Mouse (Mus musculus) stomach, embryonic 14.5 days (tissue): ENCODE results near the gene Tmem181a. TPM values are rescaled to one million over a fixed set of nuclear protein-coding genes. Genes with fewer than 3 reads are reported as not detected.
"Not testable (repeated sequence)": the region's sequence is repeated elsewhere in the genome, so short reads cannot be mapped to it uniquely, and the experiment has no call there.

ENCODE experiments used
- ATAC-seq: fragments of 200-750 bp; cut with Nextera tagmentation; 2 replicates; pipeline ENCODE4 v1.8.0; 2017; ENCODE audit warnings: low read depth, moderate TSS enrichment; ENCODE audit not compliant: insufficient number of reproducible peaks, insufficient read depth, low FRiP score
- H3K27ac ChIP-seq: fragments of 300-500 bp; sonication (generic); 2 replicates; pipeline ENCODE4 v1.5.1; 2014; ENCODE audit warnings: mild to moderate bottlenecking, low read length, moderate library complexity, mixed read lengths
- H3K27me3 ChIP-seq: fragments of 300-500 bp; sonication (generic); 2 replicates; pipeline ENCODE4 v1.6.1; 2014; ENCODE audit warnings: low read length, control low read depth, mixed read lengths; ENCODE audit not compliant: control insufficient read depth, insufficient read depth
- H3K36me3 ChIP-seq: fragments of 300-500 bp; sonication (generic); 2 replicates; pipeline ENCODE4 v1.6.1; 2014; ENCODE audit warnings: mild to moderate bottlenecking, control low read depth, low read length, moderate library complexity, mixed read lengths; ENCODE audit not compliant: control insufficient read depth, insufficient read depth
- H3K4me1 ChIP-seq: fragments of 300-500 bp; sonication (generic); 2 replicates; pipeline ENCODE4 v1.6.1; 2014; ENCODE audit warnings: low read length, control low read depth, mixed read lengths; ENCODE audit not compliant: control insufficient read depth, insufficient read depth
- H3K4me2 ChIP-seq: fragments of 300-500 bp; sonication (generic); replicated peaks from 2 replicates; pipeline ENCODE4 v1.6.1; 2014; ENCODE audit warnings: low read depth, low read length, control low read depth
- H3K4me3 ChIP-seq: fragments of 300-500 bp; sonication (generic); 2 replicates; pipeline ENCODE4 v1.5.1; 2014; ENCODE audit warnings: low read depth, low read length, control low read depth
- H3K9ac ChIP-seq: fragments of 300-500 bp; sonication (generic); replicated peaks from 2 replicates; pipeline ENCODE4 v1.6.1; 2014; ENCODE audit warnings: low read depth, mild to moderate bottlenecking, control low read depth, low read length, moderate library complexity, mixed read lengths
- H3K9me3 ChIP-seq: fragments of 300-500 bp; sonication (generic); 2 replicates; pipeline ENCODE4 v1.6.1; 2016; ENCODE audit warnings: low read depth, low read length, control low read depth; ENCODE audit not compliant: control insufficient read depth
- WGBS: fragments of 180-500 bp; shearing (Covaris S2); extraction: QIAGEN DNeasy Blood & Tissue Kit; methylation state at CpG from one replicate; pipeline ENCODE4 v1.1.7; 2014; 5-methylcytosine and 5-hydroxymethylcytosine counted together
- polyA plus RNA-seq: library from polyadenylated mRNA; unstranded; fragments of >200 nt; fragmentation: Nextera tagmentation; extraction: Ambion mirVana; gene quantifications from 2 replicates; pipeline ENCODE4 v1.2.1, GENCODE M21; 2014

The Tmem181a gene
- polyA plus RNA-seq, 1 experiment from 2014 or later: 26.5 TPM

DNA sequence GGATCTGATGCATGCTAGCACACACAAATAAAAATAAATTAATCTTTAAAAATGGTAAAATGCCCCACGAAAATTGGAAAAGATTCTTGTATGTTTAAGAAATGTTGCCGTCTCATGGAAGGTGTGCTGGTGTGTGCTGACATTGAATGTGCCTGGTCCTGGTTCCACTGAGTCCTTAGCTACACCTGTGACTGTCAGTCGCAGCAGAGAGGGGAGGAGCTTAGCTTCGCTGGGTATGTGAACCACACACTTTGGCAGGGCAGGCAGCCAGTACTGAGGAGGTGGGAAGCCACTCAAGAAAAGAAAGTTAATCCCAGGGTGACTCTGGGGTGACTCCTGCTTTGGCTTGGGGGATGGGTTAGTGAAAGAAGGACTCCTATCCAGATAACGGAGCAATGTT, 37.2 kb downstream of the Tmem181a start:
- H3K4me1 ChIP-seq, ATAC-seq, H3K4me2 ChIP-seq, H3K4me3 ChIP-seq, H3K27me3 ChIP-seq, H3K27ac ChIP-seq, H3K9ac ChIP-seq, H3K36me3 ChIP-seq, H3K9me3 ChIP-seq: not testable (repeated sequence)
- WGBS: no CpG with 5 or more reads among the region's 5 CpGs

DNA sequence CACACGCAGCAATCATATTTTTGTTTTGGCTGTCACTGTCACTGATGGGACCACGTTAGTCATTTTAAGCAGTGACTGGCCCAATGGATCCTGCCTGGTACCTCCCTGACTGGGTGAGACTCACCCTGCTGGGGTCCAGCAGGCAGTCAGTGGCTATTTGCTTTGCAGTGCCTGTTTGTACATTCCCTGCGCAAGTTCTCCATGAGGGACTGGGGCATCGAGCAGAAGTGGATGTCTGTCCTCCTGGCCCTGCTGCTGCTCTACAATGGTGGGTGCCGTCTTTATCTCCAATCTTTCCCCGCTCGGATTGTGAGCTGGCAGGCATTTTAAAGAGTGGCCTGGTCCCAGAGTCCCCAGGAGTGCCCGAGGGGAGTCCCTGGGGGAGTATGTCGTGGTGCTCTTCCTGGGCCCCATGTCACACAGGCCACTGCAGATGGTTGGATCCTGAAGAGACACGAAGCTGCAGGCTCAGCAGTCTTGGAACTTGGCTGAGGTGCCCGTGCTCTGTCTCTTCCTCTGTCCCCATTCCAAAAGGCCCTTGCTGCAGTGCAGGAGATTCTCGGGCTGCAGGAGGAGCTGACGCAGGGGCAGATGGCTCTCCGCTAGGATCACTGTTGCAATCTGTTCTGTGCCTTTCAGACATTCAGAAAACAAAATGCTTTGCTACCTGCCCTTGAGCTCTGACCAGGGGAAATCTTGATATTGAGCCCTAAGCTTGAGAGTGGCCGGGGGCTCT, 40.6 kb downstream of the Tmem181a start:
- not testable (repeated sequence) for H3K9me3 ChIP-seq, H3K27me3 ChIP-seq, H3K9ac ChIP-seq, H3K36me3 ChIP-seq, ATAC-seq, H3K4me1 ChIP-seq, H3K4me3 ChIP-seq, H3K27ac ChIP-seq, H3K4me2 ChIP-seq
- WGBS: 92% methylated on average over 9 of the region's 15 CpGs

DNA sequence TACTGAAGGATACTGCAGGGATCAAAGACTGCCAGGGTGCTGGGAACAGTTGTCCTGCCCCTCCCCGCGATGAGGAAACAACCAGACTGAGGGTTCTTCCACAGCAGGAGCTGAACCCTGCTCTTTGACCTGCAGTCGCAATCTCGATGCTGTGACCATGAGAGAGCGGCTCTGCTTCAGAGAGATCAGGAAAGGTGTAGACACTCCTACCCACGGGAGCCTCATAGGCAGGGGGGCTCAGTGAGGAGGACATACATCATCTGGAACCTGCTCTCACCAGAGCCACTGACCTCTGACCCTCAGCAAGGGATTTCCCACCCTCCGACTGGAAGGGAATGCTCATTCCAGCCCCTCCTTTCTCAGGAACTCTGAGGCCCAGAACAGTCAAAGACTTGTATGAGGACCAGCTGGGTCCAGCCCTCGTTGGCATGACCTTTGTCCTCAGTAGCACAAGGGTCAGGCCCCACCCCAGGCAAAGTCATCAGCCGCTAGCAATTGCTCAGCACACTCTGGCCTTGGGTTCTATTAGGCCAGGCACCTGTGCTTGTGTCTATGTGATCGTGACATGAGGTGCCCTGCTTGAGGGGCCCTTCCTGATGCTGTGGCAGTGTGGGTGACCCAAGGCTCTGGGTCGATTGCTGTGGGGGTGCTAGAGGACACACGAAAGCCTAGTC, 43.7 kb downstream of the Tmem181a start:
- not testable (repeated sequence) for H3K36me3 ChIP-seq, H3K4me3 ChIP-seq, H3K27ac ChIP-seq, H3K4me2 ChIP-seq, H3K27me3 ChIP-seq, H3K9me3 ChIP-seq, H3K4me1 ChIP-seq, H3K9ac ChIP-seq
- 0 out of 2 replicates have a peak, but pooled peaks have one; percentile 24 for ATAC-seq
- 49% methylated on average over 6 of the region's 12 CpGs for WGBS

DNA sequence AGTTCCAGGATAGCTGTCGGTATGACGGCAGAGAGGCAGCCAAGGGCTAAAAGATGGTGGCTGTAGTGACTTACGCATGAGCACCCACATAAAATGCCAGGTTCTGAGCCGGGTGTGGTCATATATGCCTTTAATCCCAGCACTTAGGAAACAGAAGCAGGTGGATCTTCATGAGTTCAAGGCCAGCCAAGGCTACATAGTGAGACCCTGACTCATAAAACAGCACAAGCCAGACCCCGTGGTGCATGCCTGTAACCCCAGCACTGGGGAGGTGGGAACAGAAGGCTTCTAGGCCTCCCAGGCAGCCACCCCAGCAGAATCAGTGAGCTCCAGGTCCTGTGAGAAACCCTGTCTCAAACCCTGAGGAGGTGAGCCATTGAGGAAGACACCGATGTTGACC, 48.2 kb downstream of the Tmem181a start:
- not testable (repeated sequence) for H3K27ac ChIP-seq, H3K4me2 ChIP-seq, H3K9me3 ChIP-seq, ATAC-seq, H3K27me3 ChIP-seq, H3K9ac ChIP-seq, H3K4me1 ChIP-seq, H3K36me3 ChIP-seq, H3K4me3 ChIP-seq
- WGBS: 95% methylated on average over 5 of the region's 6 CpGs

DNA sequence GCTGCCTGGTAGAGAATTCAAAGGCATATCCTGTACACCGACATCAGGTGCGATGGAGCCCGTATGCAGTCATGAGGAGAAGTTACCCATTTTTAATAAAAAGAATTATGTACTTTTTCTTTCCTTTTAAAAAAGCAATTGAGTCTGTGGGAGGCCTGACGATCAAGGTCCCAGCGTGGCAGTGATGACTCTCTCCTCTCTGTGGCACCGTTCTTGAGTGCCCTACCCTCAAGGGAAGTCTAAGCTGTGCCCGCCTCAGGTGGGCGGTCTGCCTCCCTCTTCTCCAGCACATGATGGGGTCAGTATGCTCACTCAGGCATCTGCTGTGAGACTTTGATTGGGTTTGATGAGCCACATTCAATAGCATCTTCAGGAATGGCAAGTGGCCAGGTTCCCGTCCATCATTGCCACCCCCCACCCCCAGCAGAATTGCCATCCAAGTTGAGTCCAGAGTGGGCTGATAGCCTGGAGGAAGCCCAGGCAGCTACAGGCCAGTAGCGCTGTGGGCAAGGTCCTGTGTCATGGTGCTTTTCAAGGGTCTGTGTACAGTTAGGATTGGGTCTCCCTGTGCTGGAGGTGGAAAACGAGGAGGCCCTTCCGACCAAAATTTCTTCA, 49.1 kb downstream of the Tmem181a start:
- H3K9ac ChIP-seq, H3K9me3 ChIP-seq, H3K27me3 ChIP-seq, H3K27ac ChIP-seq, H3K4me3 ChIP-seq, ATAC-seq, H3K4me2 ChIP-seq, H3K36me3 ChIP-seq, H3K4me1 ChIP-seq: not testable (repeated sequence)
- 92% methylated on average over 12 of the region's 12 CpGs for WGBS

DNA sequence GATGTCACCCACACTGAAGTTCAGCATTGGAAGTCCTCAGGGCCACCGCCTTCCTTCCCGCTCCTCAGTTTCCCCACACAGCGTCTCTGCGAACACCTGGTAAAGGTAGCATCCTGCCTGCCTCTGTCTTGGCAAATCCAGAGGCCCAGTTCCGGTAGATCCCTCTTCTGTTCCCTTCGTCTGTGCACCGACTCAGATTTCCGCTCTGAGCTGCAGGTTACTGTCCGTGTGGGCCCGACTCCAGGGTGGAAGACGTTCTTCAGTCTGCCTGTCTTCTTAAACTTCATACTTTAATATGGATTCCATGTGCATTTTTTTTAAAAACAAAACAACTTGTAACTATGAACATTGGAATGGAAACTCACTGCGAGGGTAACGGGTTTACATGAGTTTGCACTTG, 49.8 kb downstream of the Tmem181a start:
- H3K4me3 ChIP-seq, H3K36me3 ChIP-seq, H3K9me3 ChIP-seq, H3K9ac ChIP-seq, ATAC-seq, H3K4me2 ChIP-seq, H3K27ac ChIP-seq, H3K27me3 ChIP-seq, H3K4me1 ChIP-seq: not testable (repeated sequence)
- 92% methylated on average over 9 of the region's 13 CpGs for WGBS

DNA sequence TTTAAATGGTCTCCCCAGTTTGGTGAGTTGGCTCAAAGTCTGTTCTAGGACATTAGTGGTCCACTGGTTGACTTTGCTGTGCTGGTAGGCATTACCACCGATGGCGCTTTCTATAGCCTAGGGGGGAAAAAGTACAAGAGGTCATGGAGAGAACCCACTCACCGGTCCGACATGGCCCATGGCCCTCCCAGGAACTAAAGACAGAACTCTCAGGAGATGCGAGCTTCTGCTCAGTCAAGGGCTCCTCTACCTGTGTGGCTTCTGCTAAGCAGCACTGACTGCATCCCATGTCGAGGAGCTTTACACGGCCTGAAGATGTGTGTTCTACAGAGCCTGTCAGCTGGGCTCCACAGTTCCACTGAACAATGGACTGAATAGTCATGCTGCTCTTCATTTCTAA, 55.1 kb downstream of the Tmem181a start:
- H3K27me3 ChIP-seq, H3K4me3 ChIP-seq, ATAC-seq, H3K4me1 ChIP-seq, H3K9me3 ChIP-seq, H3K27ac ChIP-seq, H3K36me3 ChIP-seq, H3K4me2 ChIP-seq, H3K9ac ChIP-seq: not testable (repeated sequence)
- 93% methylated on average over 6 of the region's 7 CpGs for WGBS

DNA sequence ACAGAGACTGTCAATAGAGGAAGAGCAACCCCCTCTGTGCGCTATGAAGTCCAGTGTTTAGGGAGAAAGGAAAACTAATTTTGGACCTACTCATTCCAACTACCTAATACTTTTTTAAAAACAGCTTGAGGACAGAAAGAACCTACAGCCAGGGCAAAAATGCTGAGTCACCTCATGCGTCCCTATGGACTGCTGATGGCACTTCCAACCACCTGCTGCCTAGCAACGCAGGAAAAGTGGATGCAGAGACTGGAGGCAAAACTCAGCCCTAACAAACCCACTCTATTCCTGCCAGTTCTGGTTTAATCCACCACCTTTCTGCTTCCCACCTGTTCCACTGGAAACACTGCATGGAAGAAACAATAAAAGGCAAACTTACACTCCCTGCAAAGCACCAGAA, 56.1 kb downstream of the Tmem181a start:
- WGBS: 75% methylated on average over 3 of the region's 3 CpGs
- ATAC-seq: not testable (repeated sequence)

More for the DNA sequence above, 56.1 kb downstream of the Tmem181a start:
- H3K27ac ChIP-seq, H3K36me3 ChIP-seq, H3K9me3 ChIP-seq, H3K4me2 ChIP-seq, H3K27me3 ChIP-seq, H3K4me3 ChIP-seq, H3K9ac ChIP-seq, H3K4me1 ChIP-seq: not testable (repeated sequence)
